Mouse (Mus musculus) stomach, embryonic 15.5 days (tissue): ENCODE measurements around the gene Pkd1. TPM values are rescaled to one million over a fixed set of nuclear protein-coding genes. Genes with fewer than 3 reads are reported as not detected.

ENCODE experiments used
- ATAC-seq: fragments of 200-750 bp; cut with Nextera tagmentation; 2 replicates; pipeline ENCODE4 v1.8.0; 2017; ENCODE audit warnings: low read depth, moderate number of reproducible peaks, moderate TSS enrichment; ENCODE audit not compliant: insufficient read depth, low FRiP score
- H3K27ac ChIP-seq: fragments of 300-500 bp; sonication (generic); 2 replicates; pipeline ENCODE4 v1.5.1; 2015; ENCODE audit warnings: mild to moderate bottlenecking, inconsistent platforms
- H3K27me3 ChIP-seq: fragments of 300-500 bp; sonication (generic); replicated peaks from 2 replicates; pipeline ENCODE4 v1.6.1; 2015; ENCODE audit warnings: inconsistent platforms
- H3K36me3 ChIP-seq: fragments of 300-500 bp; sonication (generic); 2 replicates; pipeline ENCODE4 v1.6.1; 2015; ENCODE audit warnings: inconsistent platforms
- H3K4me1 ChIP-seq: fragments of 300-500 bp; sonication (generic); 2 replicates; pipeline ENCODE4 v1.6.1; 2015; ENCODE audit warnings: inconsistent platforms
- H3K4me2 ChIP-seq: fragments of 300-500 bp; sonication (generic); 2 replicates; pipeline ENCODE4 v1.6.1; 2015; ENCODE audit warnings: mild to moderate bottlenecking, inconsistent platforms
- H3K4me3 ChIP-seq: fragments of 300-500 bp; sonication (generic); replicated peaks from 2 replicates; pipeline ENCODE4 v1.5.1; 2015; ENCODE audit warnings: inconsistent platforms
- H3K9ac ChIP-seq: fragments of 300-500 bp; sonication (generic); 2 replicates; pipeline ENCODE4 v1.6.1; 2015; ENCODE audit warnings: inconsistent platforms
- H3K9me3 ChIP-seq: fragments of 300-500 bp; sonication (generic); 2 replicates; pipeline ENCODE4 v1.6.1; 2016; ENCODE audit warnings: inconsistent platforms
- WGBS: fragments of 180-500 bp; shearing (Covaris S2); methylation state at CpG from one replicate; pipeline ENCODE4 v1.1.7; 2015; 5-methylcytosine and 5-hydroxymethylcytosine counted together
- microRNA-seq: library from miRNA; unstranded; fragments of <30 nt; microRNA quantifications from one replicate; pipeline ENCODE4, GENCODE M21; 2016
- polyA plus RNA-seq: library from polyadenylated mRNA; unstranded; fragments of >200 nt; fragmentation: Nextera tagmentation; extraction: Ambion mirVana; gene quantifications from 2 replicates; pipeline ENCODE4 v1.2.1, GENCODE M21; 2015

The Pkd1 gene
- polyA plus RNA-seq, 1 experiment from 2014 or later: 27.3 TPM

DNA sequence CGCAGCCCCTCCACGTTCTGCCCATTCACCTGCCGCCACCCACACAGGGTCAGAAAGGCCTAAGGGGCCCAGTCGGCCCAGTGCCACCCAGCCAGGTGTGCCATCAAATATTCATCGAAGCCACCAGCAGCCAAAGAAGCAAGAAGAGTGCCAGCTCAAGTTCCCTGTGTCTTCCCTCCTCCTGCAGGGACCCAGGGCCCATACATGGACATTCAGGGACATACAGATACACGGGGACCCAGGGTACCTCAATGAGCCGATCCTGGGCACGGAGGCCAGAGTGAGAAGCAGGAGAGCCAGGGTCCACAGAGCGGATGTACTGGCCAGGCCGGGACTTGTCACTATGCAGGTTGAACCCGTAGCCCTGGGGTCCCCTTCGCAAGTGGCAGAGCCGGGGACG lies 92.3 kb downstream of the Pkd1 start:
- H3K27me3 ChIP-seq: no peaks in the 10 kb centered on the region
- no peak overlapping the region for H3K4me3 ChIP-seq
- no peaks in the 10 kb centered on the region for H3K36me3 ChIP-seq
- 90% methylated on average over 14 of the region's 14 CpGs for WGBS
- no peak overlapping the region for H3K27ac ChIP-seq
- no peaks in the 10 kb centered on the region for H3K9me3 ChIP-seq
- no peak for ATAC-seq
- H3K4me1 ChIP-seq: peaks cover 33% of the 10 kb centered on the region
- no peak overlapping the region for H3K4me2 ChIP-seq
- H3K9ac ChIP-seq: no peak overlapping the region

DNA sequence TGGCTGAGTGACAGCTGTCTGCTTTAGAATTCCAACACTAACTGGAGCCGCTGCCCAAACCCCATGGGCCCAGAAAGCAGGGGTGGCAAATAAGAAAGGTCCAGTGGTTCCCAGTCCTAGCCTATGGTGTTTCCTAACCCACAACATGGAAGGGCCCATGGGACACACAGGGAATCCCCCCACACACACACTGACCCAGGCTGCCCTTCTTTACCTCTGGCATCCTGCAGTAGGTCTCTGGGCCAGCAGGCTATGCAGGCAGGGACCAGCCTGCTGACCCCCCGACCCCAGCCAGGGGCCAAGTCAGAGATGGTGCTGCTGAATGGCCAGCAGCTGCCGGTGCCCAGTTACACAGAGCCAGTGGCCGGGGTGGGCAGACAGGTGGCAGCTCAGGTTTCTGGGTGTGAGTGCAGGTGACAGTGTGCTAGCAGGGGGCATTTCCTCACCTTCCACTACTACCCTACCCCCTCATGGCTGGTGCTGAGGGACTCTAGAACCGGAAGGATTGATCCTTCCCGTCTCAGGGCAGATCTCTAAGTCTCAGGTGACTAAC lies 93.2 kb downstream of the Pkd1 start:
- Histone ChIP-seq H3K9ac (no peak overlapping the region), H3K9me3 (no peaks in the 10 kb centered on the region), H3K4me1 (peaks cover 33% of the 10 kb centered on the region), H3K4me2 (no peak overlapping the region), H3K4me3 (no peak overlapping the region), H3K36me3 (no peaks in the 10 kb centered on the region), H3K27me3 (no peaks in the 10 kb centered on the region), H3K27ac (no peak overlapping the region)
- 78% methylated on average over 6 of the region's 6 CpGs for WGBS
- ATAC-seq: no peak

DNA sequence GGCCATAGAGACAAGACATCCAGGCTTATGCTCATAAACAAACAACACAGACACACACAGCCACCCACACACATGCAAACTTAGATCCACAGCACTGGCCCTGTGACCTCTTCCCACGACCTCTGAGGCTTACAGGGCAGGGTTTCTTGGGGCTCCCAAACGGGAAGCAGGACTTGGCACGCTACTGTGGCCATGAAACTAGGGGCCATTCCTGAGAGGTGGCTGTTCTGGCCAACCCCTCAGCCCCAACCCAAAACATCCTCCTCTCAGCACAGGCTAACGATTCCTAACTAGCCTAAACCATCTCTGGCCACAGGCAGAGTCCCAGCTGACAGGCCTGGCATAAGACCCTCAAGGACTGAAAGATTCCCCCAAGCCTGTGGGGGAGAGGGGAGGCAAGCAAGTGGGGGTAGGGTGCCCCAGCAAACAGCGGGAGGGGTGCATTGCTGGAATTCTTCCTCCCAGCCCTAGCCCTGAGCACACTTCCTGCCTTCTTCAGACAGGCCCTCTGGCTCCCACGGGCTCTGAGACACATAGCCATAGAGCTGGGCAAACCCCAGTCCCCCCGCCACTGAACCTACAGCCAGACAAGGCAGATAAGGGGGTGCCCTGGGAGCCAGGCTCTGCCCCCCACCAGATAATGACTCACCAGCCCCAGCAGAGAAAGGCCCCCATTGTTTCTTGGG lies 94.5 kb downstream of the Pkd1 start:
- peaks cover 38% of the 10 kb centered on the region for H3K4me1 ChIP-seq
- H3K9ac ChIP-seq: no peak overlapping the region
- H3K27me3 ChIP-seq: no peaks in the 10 kb centered on the region
- H3K36me3 ChIP-seq: no peaks in the 10 kb centered on the region
- H3K9me3 ChIP-seq: no peaks in the 10 kb centered on the region
- H3K4me2 ChIP-seq: peak overlapping the region; percentile 9; the same call in 1 of the 2 replicates
- 31% methylated on average over 7 of the region's 7 CpGs for WGBS
- H3K27ac ChIP-seq: peak overlapping the region; percentile 57
- no peak for ATAC-seq
- no peak overlapping the region for H3K4me3 ChIP-seq

DNA sequence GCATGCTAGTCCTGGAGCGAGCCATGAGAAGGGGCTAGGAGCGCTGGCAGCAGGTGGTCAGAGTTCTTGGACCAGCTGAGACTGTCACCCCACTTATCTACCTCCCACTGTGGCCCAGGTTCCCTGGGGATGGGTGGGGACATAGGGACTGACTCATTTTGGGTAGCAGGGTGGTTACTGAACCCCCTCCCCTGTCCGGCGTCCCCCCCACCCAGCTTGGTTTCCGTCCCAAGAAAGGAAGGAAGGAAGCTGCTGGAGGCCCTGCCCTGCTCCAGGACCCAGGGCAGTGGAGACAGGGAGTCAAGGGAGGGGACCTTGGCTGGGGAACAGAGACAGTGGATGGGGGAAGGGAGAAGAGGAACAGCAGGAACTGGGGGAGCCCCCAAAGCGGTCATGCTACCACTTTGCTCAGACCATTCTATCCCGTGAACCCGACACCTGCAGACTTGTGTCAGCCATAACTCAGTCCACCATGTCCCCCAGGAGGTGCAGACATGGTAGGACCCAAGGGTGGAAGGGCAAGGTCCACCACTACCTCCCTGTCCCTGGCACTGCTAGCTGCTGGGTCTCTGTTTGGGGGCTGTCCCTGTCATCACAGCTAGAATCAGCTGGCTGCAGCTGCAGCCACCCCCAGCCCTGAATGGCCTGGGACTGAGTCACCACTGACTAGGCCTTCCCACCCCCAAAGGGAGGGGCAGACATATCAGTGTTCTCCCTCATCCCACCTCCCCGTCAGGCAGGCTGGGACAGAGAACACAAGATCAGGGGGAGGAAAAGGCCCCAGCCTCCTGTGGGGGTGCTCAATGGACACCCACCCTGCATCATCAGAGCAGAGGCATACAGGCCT lies 95.5 kb downstream of the Pkd1 start:
- H3K9me3 ChIP-seq: no peaks in the 10 kb centered on the region
- peaks cover 31% of the 10 kb centered on the region; the same call in 1 of the 2 replicates for H3K4me1 ChIP-seq
- no peak overlapping the region for H3K4me3 ChIP-seq

DNA sequence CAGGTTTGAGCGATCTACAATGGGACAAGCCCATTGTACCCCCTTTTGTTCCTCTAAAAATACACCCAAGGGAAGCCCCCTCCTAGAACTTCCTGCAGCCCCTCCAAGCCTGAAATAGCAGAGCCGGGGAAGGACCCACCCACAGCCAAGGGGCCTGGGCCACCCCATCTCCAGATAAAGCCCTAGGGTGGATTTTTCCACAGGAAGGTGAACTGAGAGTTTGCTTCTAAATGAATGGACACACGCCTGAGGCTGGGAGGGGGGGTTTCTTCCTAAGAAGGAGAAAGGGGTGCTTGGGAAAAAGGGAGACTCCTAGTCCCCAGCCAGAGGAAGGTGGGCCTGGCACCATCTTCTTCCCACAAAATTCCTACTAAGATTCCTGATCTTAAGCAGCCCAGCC lies 96.3 kb downstream of the Pkd1 start:
- Histone ChIP-seq H3K9ac (no peak overlapping the region), H3K27ac (peak overlapping the region; percentile 57), H3K4me3 (no peak overlapping the region), H3K9me3 (no peaks in the 10 kb centered on the region), H3K36me3 (no peaks in the 10 kb centered on the region), H3K4me2 (no peak overlapping the region), H3K4me1 (peaks cover 37% of the 10 kb centered on the region; the same call in 1 of the 2 replicates), H3K27me3 (no peaks in the 10 kb centered on the region)
- WGBS: 82% methylated on average over 3 of the region's 3 CpGs
- ATAC-seq: no peak

More for the DNA sequence above, 95.5 kb downstream of the Pkd1 start:
- ATAC-seq: 0 out of 2 replicates have a peak, but pooled peaks have one; percentile 15
- H3K4me2 ChIP-seq: no peak overlapping the region
- peak overlapping the region; percentile 57 for H3K27ac ChIP-seq
- H3K9ac ChIP-seq: no peak overlapping the region
- no peaks in the 10 kb centered on the region for H3K36me3 ChIP-seq
- H3K27me3 ChIP-seq: no peaks in the 10 kb centered on the region
- WGBS: 72% methylated on average over 9 of the region's 9 CpGs

Small RNA genes lying within 50 kb of the gene (microRNA-seq; reads per million reads assigned to microRNA genes)
- gene Gm24589: not detected

Other genes starting within 250 kb of the Pkd1 start
- gene Abca17, start 198.8 kb upstream of the Pkd1 start, polyA plus RNA-seq: 0.09 and 0.23 TPM in 2 replicates
- gene Abca3, start 197.9 kb upstream of the Pkd1 start, polyA plus RNA-seq: 11.9 TPM in 2 replicates
- gene Rnps1, start 135.3 kb upstream of the Pkd1 start, polyA plus RNA-seq: 230 and 250 TPM in 2 replicates
- gene Eci1, start 123.2 kb upstream of the Pkd1 start, polyA plus RNA-seq: 137 and 157 TPM in 2 replicates
- 2.7 and 4.6 TPM in 2 replicates for gene Dnase1l2, start 106.7 kb upstream of the Pkd1 start, polyA plus RNA-seq
- 30.8 and 33.7 TPM in 2 replicates for gene E4f1, start 79.5 kb upstream of the Pkd1 start, polyA plus RNA-seq
- 64.6 and 65.3 TPM in 2 replicates for gene Pgp, start 79.4 kb upstream of the Pkd1 start, polyA plus RNA-seq
- gene Bricd5, start 76.0 kb upstream of the Pkd1 start, polyA plus RNA-seq: 0.31 TPM in 1 of 2 replicates, not detected in the other
- gene Mlst8, start 70.8 kb upstream of the Pkd1 start, polyA plus RNA-seq: 25.0 and 30.5 TPM in 2 replicates
- gene Caskin1, start 61.2 kb upstream of the Pkd1 start, polyA plus RNA-seq: 2.6 and 3.0 TPM in 2 replicates
- gene Traf7, start 21.9 kb upstream of the Pkd1 start, polyA plus RNA-seq: 82.7 and 84.2 TPM in 2 replicates
- gene Rab26, start 15.6 kb upstream of the Pkd1 start, polyA plus RNA-seq: 8.3 and 11.6 TPM in 2 replicates
- 45.4 TPM in 2 replicates for gene Tsc2, start 82.8 kb downstream of the Pkd1 start, polyA plus RNA-seq
- gene Nthl1, start 82.8 kb downstream of the Pkd1 start, polyA plus RNA-seq: 18.7 and 20.3 TPM in 2 replicates
- 51.0 and 53.7 TPM in 2 replicates for gene Slc9a3r2, start 100.5 kb downstream of the Pkd1 start, polyA plus RNA-seq
- 0.30 and 0.46 TPM in 2 replicates for gene Npw, start 108.6 kb downstream of the Pkd1 start, polyA plus RNA-seq
- 19.3 and 22.1 TPM in 2 replicates for gene Zfp598, start 119.9 kb downstream of the Pkd1 start, polyA plus RNA-seq
- 6.3 and 6.9 TPM in 2 replicates for gene Syngr3, start 140.1 kb downstream of the Pkd1 start, polyA plus RNA-seq
- gene Gfer, start 146.3 kb downstream of the Pkd1 start, polyA plus RNA-seq: 40.9 and 44.1 TPM in 2 replicates
- gene Noxo1, start 146.4 kb downstream of the Pkd1 start, polyA plus RNA-seq: 3.2 and 3.5 TPM in 2 replicates
- 64.4 and 68.0 TPM in 2 replicates for gene Tbl3, start 157.8 kb downstream of the Pkd1 start, polyA plus RNA-seq
- 0.19 TPM in 1 of 2 replicates, not detected in the other for gene Rnf151, start 168.2 kb downstream of the Pkd1 start, polyA plus RNA-seq
- gene Rps2, start 168.3 kb downstream of the Pkd1 start, polyA plus RNA-seq: 1,497 and 1,515 TPM in 2 replicates
- 238 and 259 TPM in 2 replicates for gene Ndufb10, start 174.6 kb downstream of the Pkd1 start, polyA plus RNA-seq
- gene Rpl3l, start 178.0 kb downstream of the Pkd1 start, polyA plus RNA-seq: 0.15 TPM in 1 of 2 replicates, not detected in the other
- gene Msrb1, start 186.8 kb downstream of the Pkd1 start, polyA plus RNA-seq: 37.0 and 41.4 TPM in 2 replicates
- 1.1 and 1.5 TPM in 2 replicates for gene Hs3st6, start 203.2 kb downstream of the Pkd1 start, polyA plus RNA-seq